Mouse (Mus musculus) stomach, embryonic 15.5 days (tissue): ENCODE measurements around the gene 4930519G04Rik. TPM values are rescaled to one million over a fixed set of nuclear protein-coding genes. Genes with fewer than 3 reads are reported as not detected.
A peak's percentile ranks its signal among the peaks of the same experiment; 100 is the strongest.
"Not testable (repeated sequence)": the region's sequence is repeated elsewhere in the genome, so short reads cannot be mapped to it uniquely, and the experiment has no call there.

Experiments
- ATAC-seq: fragments of 200-750 bp; cut with Nextera tagmentation; 2 replicates; pipeline ENCODE4 v1.8.0; 2017; ENCODE audit warnings: low read depth, moderate number of reproducible peaks, moderate TSS enrichment; ENCODE audit not compliant: insufficient read depth, low FRiP score
- H3K27ac ChIP-seq: fragments of 300-500 bp; sonication (generic); 2 replicates; pipeline ENCODE4 v1.5.1; 2015; ENCODE audit warnings: mild to moderate bottlenecking, inconsistent platforms
- H3K27me3 ChIP-seq: fragments of 300-500 bp; sonication (generic); replicated peaks from 2 replicates; pipeline ENCODE4 v1.6.1; 2015; ENCODE audit warnings: inconsistent platforms
- H3K36me3 ChIP-seq: fragments of 300-500 bp; sonication (generic); 2 replicates; pipeline ENCODE4 v1.6.1; 2015; ENCODE audit warnings: inconsistent platforms
- H3K4me1 ChIP-seq: fragments of 300-500 bp; sonication (generic); 2 replicates; pipeline ENCODE4 v1.6.1; 2015; ENCODE audit warnings: inconsistent platforms
- H3K4me2 ChIP-seq: fragments of 300-500 bp; sonication (generic); 2 replicates; pipeline ENCODE4 v1.6.1; 2015; ENCODE audit warnings: mild to moderate bottlenecking, inconsistent platforms
- H3K4me3 ChIP-seq: fragments of 300-500 bp; sonication (generic); replicated peaks from 2 replicates; pipeline ENCODE4 v1.5.1; 2015; ENCODE audit warnings: inconsistent platforms
- H3K9ac ChIP-seq: fragments of 300-500 bp; sonication (generic); 2 replicates; pipeline ENCODE4 v1.6.1; 2015; ENCODE audit warnings: inconsistent platforms
- H3K9me3 ChIP-seq: fragments of 300-500 bp; sonication (generic); 2 replicates; pipeline ENCODE4 v1.6.1; 2016; ENCODE audit warnings: inconsistent platforms
- WGBS: fragments of 180-500 bp; shearing (Covaris S2); methylation state at CpG from one replicate; pipeline ENCODE4 v1.1.7; 2015; 5-methylcytosine and 5-hydroxymethylcytosine counted together
- polyA plus RNA-seq: library from polyadenylated mRNA; unstranded; fragments of >200 nt; fragmentation: Nextera tagmentation; extraction: Ambion mirVana; gene quantifications from 2 replicates; pipeline ENCODE4 v1.2.1, GENCODE M21; 2015

4930519G04Rik gene
- polyA plus RNA-seq, 1 experiment from 2014 or later, result not detected

- no peaks in the 10 kb centered on the region for H3K9me3 ChIP-seq
- no peak for ATAC-seq
- no peak overlapping the region for H3K4me3 ChIP-seq
- H3K27ac ChIP-seq, result no peak overlapping the region
- whole genome bisulfite sequencing, result 63% methylated on average over 5 of the region's 5 CpGs
- H3K4me2 ChIP-seq, result no peak overlapping the region
- no peaks in the 10 kb centered on the region for H3K36me3 ChIP-seq
- no peak overlapping the region for H3K9ac ChIP-seq
- H3K27me3 ChIP-seq, result no peaks in the 10 kb centered on the region
- H3K4me1 ChIP-seq, result 0 out of 2 replicates have a peak, but pooled peaks cover 8% of the 10 kb centered on the region
These were observed 10.8 kb upstream of the 4930519G04Rik start for GRCm38 (mm10) chr5:114842674-114843073.

- not testable (repeated sequence) for H3K9me3 ChIP-seq, H3K36me3 ChIP-seq, H3K4me2 ChIP-seq, H3K4me1 ChIP-seq, H3K27me3 ChIP-seq, H3K27ac ChIP-seq, ATAC-seq, H3K9ac ChIP-seq, H3K4me3 ChIP-seq
- WGBS, result 73% methylated on average over 2 of the region's 2 CpGs
These were observed 9.1 kb upstream of the 4930519G04Rik start for GRCm38 (mm10) chr5:114844371-114844770.

GRCm38 (mm10) chr5:114851565-114852236 lies 1.8 kb upstream of the 4930519G04Rik start:
- no peaks in the 10 kb centered on the region for H3K4me1 ChIP-seq
- H3K4me3 ChIP-seq, result no peak overlapping the region
- no peak overlapping the region for H3K27ac ChIP-seq
- no peaks in the 10 kb centered on the region for H3K36me3 ChIP-seq
- H3K27me3 ChIP-seq, result no peaks in the 10 kb centered on the region
- no peak overlapping the region for H3K4me2 ChIP-seq
- no peaks in the 10 kb centered on the region for H3K9me3 ChIP-seq
- H3K9ac ChIP-seq, result no peak overlapping the region
- ATAC-seq, result no peak
- WGBS, result 80% methylated on average over 20 of the region's 20 CpGs

- ATAC-seq, result no peak
- Histone ChIP-seq H3K4me2 (peak within 1 kb of the TSS; percentile 60), H3K9ac (no peak within 1 kb of the TSS), H3K4me1 (0 out of 2 replicates have a peak, but pooled peaks cover 3% of the 10 kb centered on the region), H3K27ac (no peak within 1 kb of the TSS), H3K27me3 (0 out of 2 replicates have a peak, but pooled peaks cover 10% of the 10 kb centered on the region), H3K9me3 (no peaks in the 10 kb centered on the region), H3K36me3 (no peaks in the 10 kb centered on the region), H3K4me3 (peak within 1 kb of the TSS; percentile 29)
- WGBS, result 77% methylated on average over 12 of the region's 12 CpGs
These were observed 5.1 kb downstream of the 4930519G04Rik start, which contains the start of gene Gm9936 for GRCm38 (mm10) chr5:114858582-114858981. Gm9936 (minus strand) TSS chr5:114858682.

- Histone ChIP-seq H3K9me3 (no peaks in the 10 kb centered on the region), H3K27ac (no peak overlapping the region), H3K9ac (no peak overlapping the region), H3K4me1 (0 out of 2 replicates have a peak, but pooled peaks cover 3% of the 10 kb centered on the region), H3K36me3 (no peaks in the 10 kb centered on the region), H3K27me3 (0 out of 2 replicates have a peak, but pooled peaks cover 10% of the 10 kb centered on the region), H3K4me2 (peak overlapping the region; percentile 60), H3K4me3 (peak overlapping the region; percentile 29)
- no peak for ATAC-seq
- 5% methylated on average over 18 of the region's 18 CpGs for WGBS
These were observed 5.8 kb downstream of the 4930519G04Rik start for GRCm38 (mm10) chr5:114859253-114859652.

- H3K4me3 ChIP-seq, result no peak overlapping the region
These were observed 8.3 kb downstream of the 4930519G04Rik start for GRCm38 (mm10) chr5:114861730-114862129.

GRCm38 (mm10) chr5:114864813-114865212 lies 11.3 kb downstream of the 4930519G04Rik start:
- H3K9ac ChIP-seq, result no peak overlapping the region
- H3K9me3 ChIP-seq, result no peaks in the 10 kb centered on the region
- no peaks in the 10 kb centered on the region for H3K36me3 ChIP-seq
- H3K4me2 ChIP-seq, result no peak overlapping the region
- 86% methylated on average over 7 of the region's 7 CpGs for WGBS
- ATAC-seq, result no peak
- H3K27me3 ChIP-seq, result no peaks in the 10 kb centered on the region
- H3K4me1 ChIP-seq, result no peaks in the 10 kb centered on the region
- H3K27ac ChIP-seq, result no peak overlapping the region
- no peak overlapping the region for H3K4me3 ChIP-seq

More at GRCm38 (mm10) chr5:114861730-114862129, 8.3 kb downstream of the 4930519G04Rik start:
- Histone ChIP-seq H3K9me3 (no peaks in the 10 kb centered on the region), H3K27ac (no peak overlapping the region), H3K4me1 (0 out of 2 replicates have a peak, but pooled peaks cover 3% of the 10 kb centered on the region), H3K4me2 (no peak overlapping the region), H3K36me3 (no peaks in the 10 kb centered on the region), H3K9ac (no peak overlapping the region), H3K27me3 (0 out of 2 replicates have a peak, but pooled peaks cover 10% of the 10 kb centered on the region)
- WGBS, result 52% methylated on average over 6 of the region's 6 CpGs
- no peak for ATAC-seq

GRCm38 (mm10) chr5:114865279-114865678 lies 11.8 kb downstream of the 4930519G04Rik start:
- Histone ChIP-seq H3K9ac (no peak overlapping the region), H3K27me3 (no peaks in the 10 kb centered on the region), H3K27ac (no peak overlapping the region), H3K4me1 (no peaks in the 10 kb centered on the region), H3K9me3 (no peaks in the 10 kb centered on the region), H3K36me3 (no peaks in the 10 kb centered on the region), H3K4me3 (no peak overlapping the region), H3K4me2 (no peak overlapping the region)
- no peak for ATAC-seq
- WGBS, result 90% methylated on average over 12 of the region's 12 CpGs

- Histone ChIP-seq H3K27ac (no peak overlapping the region), H3K9ac (no peak overlapping the region), H3K4me1 (no peaks in the 10 kb centered on the region), H3K27me3 (no peaks in the 10 kb centered on the region), H3K36me3 (no peaks in the 10 kb centered on the region), H3K9me3 (no peaks in the 10 kb centered on the region), H3K4me2 (no peak overlapping the region), H3K4me3 (no peak overlapping the region)
- no peak for ATAC-seq
- WGBS, result 37% methylated on average over 6 of the region's 6 CpGs
These were observed 22.4 kb downstream of the 4930519G04Rik start for GRCm38 (mm10) chr5:114875858-114876257.

- no peak for ATAC-seq
- H3K27ac ChIP-seq, result no peak overlapping the region
- H3K4me1 ChIP-seq, result no peaks in the 10 kb centered on the region
- no peak overlapping the region for H3K4me2 ChIP-seq
- no peak overlapping the region for H3K9ac ChIP-seq
- H3K9me3 ChIP-seq, result no peaks in the 10 kb centered on the region
- H3K27me3 ChIP-seq, result no peaks in the 10 kb centered on the region
- 54% methylated on average over 6 of the region's 6 CpGs for WGBS
- no peaks in the 10 kb centered on the region for H3K36me3 ChIP-seq
- no peak overlapping the region for H3K4me3 ChIP-seq
These were observed 22.9 kb downstream of the 4930519G04Rik start for GRCm38 (mm10) chr5:114876331-114876730.

GRCm38 (mm10) chr5:114877487-114877886 lies 24.0 kb downstream of the 4930519G04Rik start:
- no peaks in the 10 kb centered on the region for H3K4me1 ChIP-seq
- H3K4me3 ChIP-seq, result no peak overlapping the region
- 58% methylated on average over 7 of the region's 7 CpGs for WGBS
- no peaks in the 10 kb centered on the region for H3K36me3 ChIP-seq
- no peak overlapping the region for H3K9ac ChIP-seq
- H3K27me3 ChIP-seq, result no peaks in the 10 kb centered on the region
- H3K27ac ChIP-seq, result no peak overlapping the region
- no peaks in the 10 kb centered on the region for H3K9me3 ChIP-seq
- no peak overlapping the region for H3K4me2 ChIP-seq
- ATAC-seq, result no peak

GRCm38 (mm10) chr5:114879399-114879798 lies 25.9 kb downstream of the 4930519G04Rik start:
- Histone ChIP-seq H3K4me2 (no peak overlapping the region), H3K4me1 (no peaks in the 10 kb centered on the region), H3K4me3 (no peak overlapping the region), H3K9me3 (no peaks in the 10 kb centered on the region), H3K36me3 (no peaks in the 10 kb centered on the region), H3K9ac (no peak overlapping the region), H3K27me3 (no peaks in the 10 kb centered on the region), H3K27ac (no peak overlapping the region)
- ATAC-seq, result no peak
- 42% methylated on average over 13 of the region's 13 CpGs for WGBS
